Mouse (Mus musculus): ENCODE data around the gene Secisbp2l. TPM values are rescaled to one million over a fixed set of nuclear protein-coding genes. Genes with fewer than 3 reads are reported as not detected.
A peak's percentile ranks its signal among the peaks of the same experiment; 100 is the strongest.

Secisbp2l gene
- polyA plus RNA-seq (2021) = 35.1 TPM

DNA sequence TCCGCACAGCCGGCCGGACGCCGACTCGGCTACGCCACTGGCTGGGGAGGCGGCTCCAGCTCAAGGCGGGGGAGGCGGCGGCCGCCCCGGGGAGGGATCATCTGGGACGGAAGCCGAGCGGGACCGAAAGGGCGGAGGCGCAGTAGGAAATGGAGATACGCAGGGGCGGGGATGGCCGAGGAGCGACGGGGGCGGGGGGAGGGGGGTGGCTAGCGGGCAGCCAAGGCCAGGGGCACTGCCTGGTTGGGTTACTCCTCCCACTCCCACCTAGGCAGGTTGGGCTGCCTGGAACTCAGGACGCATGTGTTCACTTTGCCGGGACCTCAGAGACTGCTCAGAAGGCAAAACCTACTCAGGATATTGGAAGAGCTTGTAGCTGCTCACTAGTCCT is at the start of gene Secisbp2l:
Secisbp2l (minus strand) TSS at position 152 of the 391 bp plus-strand sequence.
- in situ Hi-C loops (cut with MboI; ENCODE audit: low pct_unique_long_range_greater_than_20kb) = no loop called here
- DNase-seq (ENCODE audit: low read depth, low spot score) (peak; percentile 41), ATAC-seq (peak; percentile 90)
- CTCF ChIA-PET = interaction anchor here (1.0 kb wide), 1 partner anchor 9 kb away, joined by 3 read pairs; no protein-coding TSS in a partner anchor
- no peaks in the 10 kb centered on the region for H3K27me3 ChIP-seq
- POLR2A ChIA-PET = interaction anchor here (1.3 kb wide), 1 partner anchor 10 kb away, joined by 3 read pairs; no protein-coding TSS in a partner anchor
- TF ChIP-seq CTCF (IDR thresholded peaks at IDR 0.05) = no peak

GRCm38 (mm10) chr2:125829924-125830323 is 47.3 kb upstream of the Secisbp2l start:
- ATAC-seq (no peak), DNase-seq (ENCODE audit: low read depth, low spot score) (no peak)
- POLR2A ChIA-PET = no interaction called here
- CTCF ChIA-PET = no interaction called here
- TF ChIP-seq CTCF (IDR thresholded peaks at IDR 0.05) = no peak
- H3K27me3 ChIP-seq = no peaks in the 10 kb centered on the region
- in situ Hi-C loops (cut with MboI; ENCODE audit: low pct_unique_long_range_greater_than_20kb) = no loop called here

- in situ Hi-C loops (cut with MboI; ENCODE audit: low pct_unique_long_range_greater_than_20kb) = no loop called here
- ChIA-PET POLR2A (no interaction called here), CTCF (interaction anchor here (0.9 to 1.2 kb wide), 2 partner anchors 15 to 28 kb away, joined by 3 read pairs; no protein-coding TSS in a partner anchor)
- no peak for ATAC-seq
- no peak for DNase-seq (ENCODE audit: low read depth, low spot score)
- no peaks in the 10 kb centered on the region for H3K27me3 ChIP-seq
- no peak for TF ChIP-seq CTCF (IDR thresholded peaks at IDR 0.05)
Measured at GRCm38 (mm10) chr2:125827898-125828297, 45.2 kb upstream of the Secisbp2l start.

DNA sequence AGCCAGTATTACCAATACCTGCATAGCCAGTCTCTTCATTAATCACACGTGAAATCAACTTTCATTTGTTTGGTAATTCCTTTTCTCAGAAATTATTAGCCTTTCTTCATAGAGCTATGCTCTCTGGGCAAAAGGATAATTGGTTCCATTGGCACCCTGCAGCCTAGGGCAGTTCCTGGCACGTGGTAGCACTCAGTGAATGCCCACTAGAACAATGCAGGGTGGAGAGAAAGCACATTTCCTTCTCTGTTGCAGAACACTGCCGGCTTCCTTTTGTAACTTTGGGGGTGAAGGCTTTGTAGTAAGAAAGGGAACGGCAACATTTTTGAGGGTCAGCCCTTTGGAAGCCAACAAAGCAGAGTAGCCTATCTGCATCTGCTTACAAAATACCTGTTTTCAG is 43.5 kb upstream of the Secisbp2l start:
- ATAC-seq = no peak
- no peaks in the 10 kb centered on the region for H3K27me3 ChIP-seq
- ChIA-PET CTCF (no interaction called here), POLR2A (no interaction called here)
- no peak for DNase-seq (ENCODE audit: low read depth, low spot score)
- no peak for TF ChIP-seq CTCF (IDR thresholded peaks at IDR 0.05)
- in situ Hi-C loops (cut with MboI; ENCODE audit: low pct_unique_long_range_greater_than_20kb) = no loop called here

- no peak for DNase-seq (ENCODE audit: low read depth, low spot score)
- POLR2A ChIA-PET = no interaction called here
- TF ChIP-seq CTCF (IDR thresholded peaks at IDR 0.05) = no peak
- in situ Hi-C loops (cut with MboI; ENCODE audit: low pct_unique_long_range_greater_than_20kb) = no loop called here
- no peaks in the 10 kb centered on the region for H3K27me3 ChIP-seq
- CTCF ChIA-PET = no interaction called here
- ATAC-seq = no peak
Measured at GRCm38 (mm10) chr2:125820397-125820796, 37.7 kb upstream of the Secisbp2l start.

DNA sequence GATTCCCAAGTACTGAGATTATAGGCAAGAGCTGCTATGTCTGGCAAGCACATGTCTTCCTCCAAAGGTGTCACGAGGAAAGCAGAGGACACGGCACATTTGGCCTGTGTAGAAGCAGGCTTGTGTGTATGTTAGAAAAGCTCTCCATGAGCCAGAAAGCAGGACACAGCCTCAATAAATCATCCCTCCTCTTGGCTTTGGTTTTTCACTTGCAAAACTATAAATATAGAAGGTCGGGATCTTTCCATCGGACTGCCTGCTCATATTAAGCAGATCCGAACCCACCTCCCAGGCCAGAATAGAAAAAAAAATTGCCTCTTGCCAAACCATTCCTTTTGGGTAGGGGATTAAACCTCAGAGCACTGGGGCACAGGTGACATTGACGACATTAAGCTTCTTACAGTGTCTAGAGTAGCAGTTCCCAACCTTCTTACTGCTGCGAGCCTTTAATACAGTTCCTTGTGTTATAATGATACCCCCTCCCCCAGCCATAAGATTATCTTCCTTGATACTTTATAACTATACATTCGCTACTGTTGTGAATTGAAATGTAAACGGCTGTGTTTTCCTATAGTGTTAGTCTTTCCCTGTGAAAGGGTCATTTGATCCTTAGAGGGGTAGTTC is 31.4 kb upstream of the Secisbp2l start:
- TF ChIP-seq CTCF (IDR thresholded peaks at IDR 0.05) = no peak
- ChIA-PET CTCF (no interaction called here), POLR2A (interaction anchor here (0.7 kb wide), 1 partner anchor 126 kb away, joined by 4 read pairs; no protein-coding TSS in a partner anchor)
- DNase-seq (ENCODE audit: low read depth, low spot score) = no peak
- in situ Hi-C loops (cut with MboI; ENCODE audit: low pct_unique_long_range_greater_than_20kb) = no loop called here
- H3K27me3 ChIP-seq = peaks cover 4% of the 10 kb centered on the region
- ATAC-seq = no peak

DNA sequence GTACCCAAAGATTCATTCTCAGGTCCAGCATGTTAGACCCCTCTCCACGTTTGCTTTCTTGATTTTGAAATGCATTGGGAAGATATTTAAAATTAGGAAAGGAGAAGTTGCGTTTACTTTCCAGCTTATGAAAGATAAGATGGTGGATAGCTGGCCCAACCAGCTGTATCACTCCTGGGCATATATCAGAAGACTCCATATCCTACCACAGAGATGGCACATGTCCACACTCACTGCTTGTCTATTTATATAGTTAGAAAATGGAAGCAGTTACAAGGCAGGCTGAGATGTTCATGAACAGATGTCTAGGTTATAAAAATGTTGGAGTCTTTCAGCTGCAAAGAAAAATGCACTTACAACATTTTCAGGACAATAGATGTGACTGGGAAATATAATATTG is 28.7 kb upstream of the Secisbp2l start:
- TF ChIP-seq CTCF (IDR thresholded peaks at IDR 0.05) = no peak
- ChIA-PET POLR2A (no interaction called here), CTCF (no interaction called here)
- peaks cover 17% of the 10 kb centered on the region for H3K27me3 ChIP-seq
- in situ Hi-C loops (cut with MboI; ENCODE audit: low pct_unique_long_range_greater_than_20kb) = no loop called here
- ATAC-seq (no peak), DNase-seq (ENCODE audit: low read depth, low spot score) (no peak)

DNA sequence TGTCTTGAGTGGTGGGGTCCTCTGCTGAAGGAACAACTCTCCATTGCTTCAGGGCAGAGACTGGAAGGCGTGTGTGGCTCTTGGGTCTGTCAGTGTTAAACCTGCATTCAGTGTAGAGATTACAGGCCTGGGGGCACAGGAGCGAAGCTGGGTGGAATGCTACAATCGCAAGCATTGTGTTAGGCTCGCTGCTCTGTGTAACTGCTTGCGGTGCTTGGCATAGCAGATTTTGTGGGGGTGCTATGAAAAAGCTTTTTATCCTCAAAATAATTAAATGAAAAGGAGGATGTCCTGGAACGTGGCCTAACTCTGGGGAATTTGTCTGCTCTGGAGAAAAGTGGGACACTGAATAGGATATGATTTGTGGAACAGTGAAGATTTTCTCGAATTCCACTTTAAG is 26.9 kb upstream of the Secisbp2l start:
- CTCF ChIA-PET = interaction anchor here (1.3 kb wide), 1 partner anchor 12 kb away, joined by 3 read pairs; no protein-coding TSS in a partner anchor
- ATAC-seq = no peak
- TF ChIP-seq CTCF (IDR thresholded peaks at IDR 0.05) = no peak
- in situ Hi-C loops (cut with MboI; ENCODE audit: low pct_unique_long_range_greater_than_20kb) = no loop called here
- POLR2A ChIA-PET = interaction anchor here (0.6 kb wide), 1 partner anchor 72 kb away, joined by 5 read pairs; no protein-coding TSS in a partner anchor
- no peak for DNase-seq (ENCODE audit: low read depth, low spot score)
- H3K27me3 ChIP-seq = peaks cover 27% of the 10 kb centered on the region

DNA sequence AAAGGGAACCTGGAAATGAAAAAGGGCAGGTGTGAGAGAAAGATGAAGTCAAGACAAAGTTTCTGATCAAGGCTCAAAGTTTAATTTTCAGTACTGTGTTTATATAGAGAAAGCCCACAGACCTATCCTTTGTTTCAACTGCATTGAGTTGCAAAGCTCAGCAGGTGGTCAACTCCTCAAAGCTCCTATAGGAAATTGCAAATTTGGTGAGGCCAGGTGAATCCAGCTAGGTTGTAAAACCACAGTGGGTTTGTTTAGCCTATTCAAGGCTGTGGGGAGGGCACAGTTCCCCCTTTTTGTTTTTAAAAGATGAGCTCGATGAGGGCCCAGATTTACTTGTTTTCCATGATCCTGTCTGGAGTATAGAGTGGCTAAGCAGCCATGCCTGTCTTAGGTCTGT is 23.2 kb upstream of the Secisbp2l start:
- H3K27me3 ChIP-seq = peaks cover 29% of the 10 kb centered on the region
- no peak for ATAC-seq
- no peak for DNase-seq (ENCODE audit: low read depth, low spot score)
- ChIA-PET CTCF (interaction anchor here (1.0 kb wide), 1 partner anchor 45 kb away, joined by 3 read pairs; no protein-coding TSS in a partner anchor), POLR2A (no interaction called here)
- in situ Hi-C loops (cut with MboI; ENCODE audit: low pct_unique_long_range_greater_than_20kb) = no loop called here
- TF ChIP-seq CTCF (IDR thresholded peaks at IDR 0.05) = no peak

GRCm38 (mm10) chr2:125801947-125802346 is 19.3 kb upstream of the Secisbp2l start:
- POLR2A ChIA-PET = no interaction called here
- H3K27me3 ChIP-seq = peaks cover 22% of the 10 kb centered on the region
- CTCF ChIA-PET = no interaction called here
- no peak for ATAC-seq
- in situ Hi-C loops (cut with MboI; ENCODE audit: low pct_unique_long_range_greater_than_20kb) = no loop called here
- TF ChIP-seq CTCF (IDR thresholded peaks at IDR 0.05) = no peak
- DNase-seq (ENCODE audit: low read depth, low spot score) = no peak

DNA sequence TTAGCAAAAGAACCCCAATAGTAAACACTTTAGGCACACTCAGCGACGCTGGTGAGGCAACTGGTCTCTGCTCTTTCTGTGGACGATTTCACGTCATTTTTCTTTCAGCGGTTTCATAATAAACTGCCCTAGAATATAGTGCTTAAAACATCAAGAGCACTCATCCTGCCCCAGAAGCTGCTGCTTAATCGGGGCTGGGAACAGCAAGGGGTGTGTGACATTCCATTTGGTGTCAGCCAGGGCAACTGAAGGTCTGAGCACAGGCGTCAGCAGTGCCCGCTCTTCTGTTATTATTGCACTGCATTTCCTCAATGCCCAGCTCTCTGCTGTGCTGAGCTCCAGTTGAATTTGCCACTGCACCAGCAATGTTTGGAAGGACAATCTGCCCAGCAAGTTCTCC is 18.4 kb upstream of the Secisbp2l start:
- ChIA-PET CTCF (no interaction called here), POLR2A (no interaction called here)
- DNase-seq (ENCODE audit: low read depth, low spot score) (no peak), ATAC-seq (no peak)
- peaks cover 13% of the 10 kb centered on the region for H3K27me3 ChIP-seq
- in situ Hi-C loops (cut with MboI; ENCODE audit: low pct_unique_long_range_greater_than_20kb) = no loop called here
- no peak for TF ChIP-seq CTCF (IDR thresholded peaks at IDR 0.05)

DNA sequence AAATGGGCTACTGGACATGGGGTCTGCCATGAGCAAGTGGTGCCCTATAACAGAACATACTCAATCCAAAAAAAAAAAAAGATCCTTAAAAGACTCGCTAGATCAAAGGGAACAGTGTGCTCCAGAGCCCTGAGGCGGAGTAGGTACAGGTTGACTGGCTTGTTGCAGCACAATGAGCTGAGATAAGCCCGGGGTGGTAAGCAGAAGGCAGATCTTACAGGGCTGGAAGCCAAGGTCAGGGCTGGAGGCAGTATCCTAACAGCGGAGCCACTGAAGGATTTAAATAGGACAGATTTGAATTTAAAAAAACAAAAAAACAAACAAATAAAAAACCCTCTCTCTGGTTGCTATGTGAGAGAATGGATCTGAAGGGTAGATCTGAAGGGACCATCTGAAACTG is 17.8 kb upstream of the Secisbp2l start:
- POLR2A ChIA-PET = no interaction called here
- TF ChIP-seq CTCF (IDR thresholded peaks at IDR 0.05) = no peak
- H3K27me3 ChIP-seq = peaks cover 10% of the 10 kb centered on the region
- ATAC-seq = no peak
- CTCF ChIA-PET = no interaction called here
- in situ Hi-C loops (cut with MboI; ENCODE audit: low pct_unique_long_range_greater_than_20kb) = no loop called here
- no peak for DNase-seq (ENCODE audit: low read depth, low spot score)
